Mouse (Mus musculus) megakaryocyte-erythroid progenitor cell, adult 5 weeks (primary cell): Measurements from ENCODE around the gene Chn1. TPM values are rescaled to one million over a fixed set of nuclear protein-coding genes. Genes with fewer than 3 reads are reported as not detected.

ENCODE experiments used
- polyA plus RNA-seq: library from polyadenylated mRNA; stranded (reverse); fragments of >175 nt; gene quantifications from 2 replicates; pipeline ENCODE4 v1.2.3, GENCODE M21; 2012

The Chn1 gene
- polyA plus RNA-seq, result 0.14 TPM in 1 of 2 replicates, not detected in the other

DNA sequence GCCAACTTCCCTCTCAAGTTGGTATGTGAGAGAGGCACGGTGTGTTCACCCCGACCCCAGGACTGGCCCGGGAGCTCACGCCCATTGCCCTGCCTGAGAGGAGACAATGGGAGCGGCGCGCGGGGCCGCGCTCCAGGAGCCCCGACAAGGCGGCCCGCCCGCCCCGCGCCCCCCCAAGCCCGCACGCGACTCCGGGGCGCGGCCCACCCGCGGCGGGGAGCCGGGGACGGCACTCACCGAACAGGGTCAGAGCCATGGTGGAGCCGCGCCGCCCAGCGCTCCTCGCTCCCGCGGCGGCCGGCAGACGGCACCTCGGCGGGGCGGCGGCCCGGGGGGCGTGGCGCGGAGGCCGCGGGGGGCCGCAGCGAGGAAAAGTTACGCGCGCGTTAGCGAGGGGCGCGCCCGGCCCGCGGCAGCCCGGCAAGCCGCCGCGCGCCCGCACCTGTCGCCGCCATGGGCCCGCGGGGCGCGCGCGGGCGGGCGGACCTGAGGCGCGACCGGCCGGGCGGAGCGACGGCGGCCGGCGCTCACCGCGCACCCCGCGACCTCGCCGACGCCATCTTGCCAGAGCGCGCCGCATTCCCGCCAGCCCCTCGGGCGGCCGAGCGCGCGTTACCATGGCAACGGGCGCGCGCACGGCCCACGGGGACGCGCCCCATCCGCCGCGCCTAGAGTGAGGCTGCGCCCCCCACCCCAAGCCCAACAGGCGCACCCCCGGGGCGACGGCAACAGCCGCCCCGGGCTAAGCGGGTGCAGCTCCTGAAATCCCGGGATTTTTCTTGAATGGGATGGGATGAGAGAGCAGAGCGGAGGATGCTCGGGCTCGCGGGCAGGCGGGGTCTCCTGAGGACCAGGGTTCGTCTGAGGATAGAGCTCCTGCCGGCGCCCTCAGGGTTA is at the start of gene Chn1:
TSS of gene Chn1 (minus strand) at position 561 of the 897 bp plus-strand sequence.

DNA sequence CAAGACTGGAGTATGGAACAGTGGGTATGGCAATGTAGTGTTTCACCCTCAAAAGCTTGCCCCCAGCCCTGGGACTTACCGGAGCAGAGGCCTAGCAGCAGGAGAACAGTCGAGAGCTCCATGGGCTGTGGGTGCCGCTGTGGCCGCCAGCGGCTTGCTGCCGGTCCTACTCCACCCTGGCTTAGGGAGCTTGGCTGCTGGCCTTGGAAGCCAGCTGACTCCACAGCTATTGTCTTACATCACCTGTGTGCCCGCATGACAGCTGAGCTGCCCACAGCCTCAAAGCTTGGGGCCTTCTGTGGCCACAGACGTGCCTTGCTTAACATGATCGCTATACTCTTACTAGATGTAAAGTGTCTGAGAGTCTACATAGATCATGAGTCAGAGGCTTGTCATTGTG is 195.0 kb downstream of the Chn1 start, which contains the start of gene Chrna1:
TSS of gene Chrna1 (minus strand) at position 173 of the 400 bp plus-strand sequence.

Other genes with a start within 250 kb of the Chn1 start
- gene Wipf1, start 245.6 kb downstream of the Chn1 start, polyA plus RNA-seq, result 181 and 247 TPM in 2 replicates
- not detected in 2 replicates for gene Chrna1, start 195.0 kb downstream of the Chn1 start, polyA plus RNA-seq
- gene Atf2, start 117.3 kb upstream of the Chn1 start, polyA plus RNA-seq, result 6.3 and 9.3 TPM in 2 replicates
- 1,554 and 1,714 TPM in 2 replicates for gene Atp5g3, start 136.0 kb upstream of the Chn1 start, polyA plus RNA-seq